Mouse (Mus musculus) MEL (cell line): ENCODE measurements around the gene Slc29a4. TPM values are rescaled to one million over a fixed set of nuclear protein-coding genes. Genes with fewer than 3 reads are reported as not detected.

Experiments
- DNase-seq: peaks from one replicate; pipeline ENCODE4 v3.0.0; 2011; ENCODE audit warnings: low read depth, low spot score
- H3K27ac ChIP-seq: 2 replicates; pipeline ENCODE4 v1.5.1; 2012; ENCODE audit warnings: low read depth, mild to moderate bottlenecking, control low read depth, low read length, moderate library complexity; ENCODE audit not compliant: control insufficient read depth
- H3K27me3 ChIP-seq, 2 experiments: fragments of 150-350 bp in 1 of 2; sonication (generic) in 1 of 2; 2 replicates each; pipeline ENCODE4 v1.6.1; 2012; ENCODE audit warnings: low read length in 2 of 2, mild to moderate bottlenecking in 2 of 2, improper control_type of control experiment in 1 of 2, moderate library complexity in 1 of 2; ENCODE audit not compliant: insufficient read depth in 2 of 2, control insufficient read depth in 1 of 2
- H3K36me3 ChIP-seq, 2 experiments: 2 replicates each; pipeline ENCODE4 v1.6.1; 2012 to 2014; ENCODE audit warnings: low read length in 2 of 2, improper control_type of control experiment in 1 of 2, inconsistent platforms in 1 of 2, mild to moderate bottlenecking in 1 of 2; ENCODE audit not compliant: insufficient read depth in 2 of 2, control insufficient read depth in 1 of 2
- H3K4me1 ChIP-seq, 2 experiments: fragments of 150-350 bp in 1 of 2; sonication (generic) in 1 of 2; 2 replicates each; pipeline ENCODE4 v1.6.1; 2012; ENCODE audit warnings: low read length in 2 of 2, improper control_type of control experiment in 1 of 2, mild to moderate bottlenecking in 1 of 2; ENCODE audit not compliant: insufficient read depth in 2 of 2, control insufficient read depth in 1 of 2
- H3K4me3 ChIP-seq, 2 experiments: fragments of 150-350 bp in 1 of 2; sonication (generic) in 1 of 2; 2 replicates each; pipeline ENCODE4 v1.5.1; 2012; ENCODE audit warnings: low read depth in 2 of 2, low read length in 2 of 2, mild to moderate bottlenecking in 2 of 2, moderate library complexity in 2 of 2, control low read depth in 1 of 2, improper control_type of control experiment in 1 of 2; ENCODE audit not compliant: control insufficient read depth in 1 of 2, insufficient read depth in 1 of 2
- H3K79me2 ChIP-seq: 2 replicates; pipeline ENCODE4 v1.6.1; 2012; ENCODE audit warnings: mild to moderate bottlenecking, low read length, moderate library complexity; ENCODE audit not compliant: control insufficient read depth, poor library complexity, insufficient read depth
- H3K9ac ChIP-seq: 2 replicates; pipeline ENCODE4 v1.6.1; 2012; ENCODE audit warnings: low read depth, mild to moderate bottlenecking, control low read depth, low read length, moderate library complexity; ENCODE audit not compliant: control insufficient read depth, poor library complexity, severe bottlenecking
- H3K9me3 ChIP-seq: fragments of 150-350 bp; sonication (generic); replicated peaks from 2 replicates; pipeline ENCODE4 v1.6.1; 2012; ENCODE audit warnings: mild to moderate bottlenecking, low read length, improper control_type of control experiment, moderate library complexity; ENCODE audit not compliant: insufficient read depth
- BHLHE40 ChIP-seq: IDR thresholded peaks from 2 replicates; pipeline ENCODE4 v1.6.1; 2012; ENCODE audit warnings: low read depth, mild to moderate bottlenecking, inconsistent platforms, low read length, improper control_type of control experiment, borderline replicate concordance
- CHD1 ChIP-seq: IDR thresholded peaks from 2 replicates; pipeline ENCODE4 v1.6.1; 2012; ENCODE audit warnings: low read depth, mild to moderate bottlenecking, inconsistent platforms, low read length, improper control_type of control experiment
- CHD2 ChIP-seq: IDR thresholded peaks from 2 replicates; pipeline ENCODE4 v1.6.1; 2011; ENCODE audit warnings: low read length, improper control_type of control experiment
- CTCF ChIP-seq, 3 experiments: IDR thresholded peaks in 2 of 3; conservative IDR thresholded peaks in 1 of 3; 2 replicates each; pipeline ENCODE4 v1.5.1; 2011 to 2012; ENCODE audit warnings: low read length in 3 of 3, low read depth in 2 of 3, mild to moderate bottlenecking in 2 of 3, improper control_type of control experiment in 1 of 3, inconsistent platforms in 1 of 3, mixed read lengths in 1 of 3, moderate library complexity in 1 of 3; ENCODE audit not compliant: control insufficient read depth in 1 of 3, insufficient read depth in 1 of 3, poor library complexity in 1 of 3, severe bottlenecking in 1 of 3
- ELF1 ChIP-seq: IDR thresholded peaks from 2 replicates; pipeline ENCODE4 v1.6.1; 2014; ENCODE audit warnings: low read depth, mild to moderate bottlenecking, inconsistent platforms, low read length, improper control_type of control experiment, moderate library complexity
- EP300 ChIP-seq, 2 experiments: IDR thresholded peaks; 2 replicates each; pipeline ENCODE4 v1.6.1; 2011; ENCODE audit warnings: improper control_type of control experiment in 2 of 2, low read length in 2 of 2, low read depth in 1 of 2, mild to moderate bottlenecking in 1 of 2
- GATA1 ChIP-seq: IDR thresholded peaks from 2 replicates; pipeline ENCODE4 v1.6.1; 2011; ENCODE audit warnings: low read depth, low read length, improper control_type of control experiment
- MAX ChIP-seq: IDR thresholded peaks from 2 replicates; pipeline ENCODE4 v1.6.1; 2011; ENCODE audit warnings: low read length, improper control_type of control experiment
- MAZ ChIP-seq: IDR thresholded peaks from 2 replicates; pipeline ENCODE4 v1.6.1; 2012; ENCODE audit warnings: low read depth, mild to moderate bottlenecking, inconsistent platforms, low read length, improper control_type of control experiment
- MXI1 ChIP-seq: IDR thresholded peaks from 2 replicates; pipeline ENCODE4 v1.6.1; 2011; ENCODE audit warnings: mild to moderate bottlenecking, low read depth, low read length, improper control_type of control experiment
- MYC ChIP-seq: IDR thresholded peaks from 2 replicates; pipeline ENCODE4 v1.6.1; 2011; ENCODE audit warnings: low read depth, mild to moderate bottlenecking, low read length, improper control_type of control experiment, moderate library complexity
- POLR2A ChIP-seq, 2 experiments: IDR thresholded peaks; 2 replicates each; pipeline ENCODE4 v1.6.1; 2011 to 2012; ENCODE audit warnings: low read length in 2 of 2, mild to moderate bottlenecking in 2 of 2, control low read depth in 1 of 2, improper control_type of control experiment in 1 of 2, low read depth in 1 of 2, moderate library complexity in 1 of 2; ENCODE audit not compliant: control insufficient read depth in 1 of 2, insufficient read depth in 1 of 2, poor library complexity in 1 of 2
- POLR2AphosphoS2 ChIP-seq: IDR thresholded peaks from 2 replicates; pipeline ENCODE4 v1.6.1; 2011; ENCODE audit warnings: low read length, improper control_type of control experiment
- RAD21 ChIP-seq: IDR thresholded peaks from 2 replicates; pipeline ENCODE4 v1.6.1; 2011; ENCODE audit warnings: mild to moderate bottlenecking, low read depth, low read length, improper control_type of control experiment
- SMC3 ChIP-seq: IDR thresholded peaks from 2 replicates; pipeline ENCODE4 v1.6.1; 2011; ENCODE audit warnings: low read depth, low read length, improper control_type of control experiment
- TAL1 ChIP-seq: IDR thresholded peaks from 2 replicates; pipeline ENCODE4 v1.6.1; 2012; ENCODE audit warnings: mild to moderate bottlenecking, inconsistent platforms, low read length, moderate library complexity, mixed read lengths
- TCF12 ChIP-seq: IDR thresholded peaks from 2 replicates; pipeline ENCODE4 v1.6.1; 2014; ENCODE audit warnings: low read depth, mild to moderate bottlenecking, inconsistent platforms, low read length, improper control_type of control experiment, moderate library complexity
- ZKSCAN1 ChIP-seq: IDR thresholded peaks from 2 replicates; pipeline ENCODE4 v1.6.1; 2012; ENCODE audit warnings: low read depth, mild to moderate bottlenecking, inconsistent platforms, low read length, improper control_type of control experiment, moderate library complexity
- ZMIZ1 ChIP-seq: IDR thresholded peaks from 2 replicates; pipeline ENCODE4 v1.6.1; 2012; ENCODE audit warnings: low read depth, mild to moderate bottlenecking, inconsistent platforms, low read length, improper control_type of control experiment, moderate library complexity
- ZNF384 ChIP-seq: IDR thresholded peaks from 2 replicates; pipeline ENCODE4 v1.6.1; 2012; ENCODE audit warnings: low read depth, mild to moderate bottlenecking, inconsistent platforms, low read length, improper control_type of control experiment
- polyA plus RNA-seq, 2 experiments: library from polyadenylated mRNA; stranded (reverse) in 1 of 2; unstranded in 1 of 2; fragments of >175 nt in 1 of 2; fragments of >200 nt in 1 of 2; gene quantifications; 2 replicates each; pipeline versions ENCODE4 v1.2.1 to v1.2.4; 2012; ENCODE audit warnings: low replicate concordance in 2 of 2, low read depth in 1 of 2; ENCODE audit not compliant: insufficient read length in 2 of 2, insufficient read depth in 1 of 2, missing spikeins in 1 of 2
- total RNA-seq: library from RNA; depleted of rRNA; stranded (reverse); fragments of 300-350 nt; gene quantifications from 2 replicates; pipeline ENCODE4 v1.2.3, GENCODE M21; 2012

The Slc29a4 gene
- total and polyA plus RNA-seq, 3 experiments, result not detected

DNA sequence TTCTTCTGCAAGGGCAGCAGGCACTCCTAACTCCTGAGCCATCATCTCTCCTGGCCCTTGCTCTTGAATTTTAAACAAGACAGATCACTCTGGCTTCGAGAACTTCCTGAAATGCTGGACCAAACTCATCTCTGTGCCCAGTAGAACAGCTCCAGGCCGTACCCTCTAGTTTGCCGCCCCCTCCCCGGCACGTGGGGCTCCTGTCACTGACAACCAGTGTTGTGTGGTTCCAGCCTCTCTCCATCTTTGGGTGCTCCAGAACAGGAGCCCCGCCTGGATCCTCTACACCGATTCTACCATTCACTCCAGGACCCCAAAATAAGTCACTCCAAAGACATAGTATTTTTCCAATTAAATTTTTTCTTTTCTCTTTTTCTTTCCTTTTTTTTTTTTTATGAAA lies 32.0 kb downstream of the Slc29a4 start:
- H3K27me3 ChIP-seq, result no peaks in the 10 kb centered on the region
- no peak overlapping the region for H3K4me3 ChIP-seq
- H3K27ac ChIP-seq, result no peak overlapping the region
- H3K79me2 ChIP-seq, result no peaks in the 10 kb centered on the region
- no peaks in the 10 kb centered on the region for H3K4me1 ChIP-seq
- DNase-seq, result no peak
- no peaks in the 10 kb centered on the region for H3K9me3 ChIP-seq
- no peak overlapping the region for H3K9ac ChIP-seq
- TF ChIP-seq MXI1, result no peak
- no peak for TF ChIP-seq CHD2
- TF ChIP-seq ELF1, result no peak
- no peak for TF ChIP-seq RAD21
- no peak for TF ChIP-seq TAL1
- no peaks in the 10 kb centered on the region for H3K36me3 ChIP-seq

GRCm38 (mm10) chr5:142726748-142727147 lies 34.4 kb downstream of the Slc29a4 start:
- DNase-seq, result no peak
- H3K4me3 ChIP-seq, result no peak overlapping the region
- H3K27ac ChIP-seq, result no peak overlapping the region
- no peaks in the 10 kb centered on the region for H3K9me3 ChIP-seq
- H3K4me1 ChIP-seq, result no peaks in the 10 kb centered on the region
- H3K9ac ChIP-seq, result no peak overlapping the region
- no peaks in the 10 kb centered on the region for H3K27me3 ChIP-seq
- no peaks in the 10 kb centered on the region for H3K36me3 ChIP-seq
- no peaks in the 10 kb centered on the region for H3K79me2 ChIP-seq
- TF ChIP-seq GATA1, result no peak
- TF ChIP-seq MAX, result no peak
- TF ChIP-seq POLR2A (IDR thresholded peaks at IDR 0.05; ENCODE audit: control insufficient read depth in 1 of 2, insufficient read depth in 1 of 2, low read depth in 1 of 2, low read length in 2 of 2, poor library complexity in 1 of 2), result no peak
- TF ChIP-seq RAD21, result no peak
- TF ChIP-seq MAZ, result no peak
- TF ChIP-seq ZKSCAN1, result no peak

DNA sequence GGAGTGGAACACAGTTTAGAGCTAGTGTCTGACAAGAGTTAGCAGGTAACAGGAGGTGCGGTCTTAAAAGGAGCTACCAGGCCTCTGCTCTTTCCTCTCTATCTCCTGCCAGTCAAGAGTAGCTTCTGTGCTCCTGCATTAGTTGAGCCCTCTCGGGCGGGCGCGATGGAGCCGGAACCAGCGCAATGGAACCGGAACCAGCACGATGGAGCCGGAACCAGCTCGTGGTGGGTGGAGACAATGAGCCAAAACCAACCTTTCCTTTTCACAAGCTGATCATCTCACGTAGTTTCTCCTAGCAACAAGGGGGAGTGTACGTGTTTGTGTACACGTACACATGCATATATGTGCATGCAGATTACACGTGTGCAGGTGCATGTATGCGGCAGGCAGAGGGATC lies 36.0 kb downstream of the Slc29a4 start:
- H3K27ac ChIP-seq, result no peak overlapping the region
- H3K4me3 ChIP-seq, result no peak overlapping the region
- H3K9ac ChIP-seq, result no peak overlapping the region
- H3K27me3 ChIP-seq, result no peaks in the 10 kb centered on the region
- no peaks in the 10 kb centered on the region for H3K9me3 ChIP-seq
- H3K79me2 ChIP-seq, result no peaks in the 10 kb centered on the region
- DNase-seq, result no peak
- no peaks in the 10 kb centered on the region for H3K4me1 ChIP-seq
- TF ChIP-seq CHD1, result no peak
- no peak for TF ChIP-seq ZMIZ1
- no peak for TF ChIP-seq MAZ
- no peak for TF ChIP-seq SMC3
- no peak for TF ChIP-seq ZNF384
- no peak for TF ChIP-seq ZKSCAN1
- no peak for TF ChIP-seq GATA1
- no peak for TF ChIP-seq BHLHE40
- TF ChIP-seq POLR2AphosphoS2, result no peak
- no peak for TF ChIP-seq CTCF (IDR thresholded peaks at IDR 0.05 in 2 of 3, conservative IDR thresholded peaks at IDR 0.05 in 1 of 3; ENCODE audit: control insufficient read depth in 1 of 3, insufficient read depth in 1 of 3, low read depth in 2 of 3, low read length in 3 of 3, poor library complexity in 1 of 3, severe bottlenecking in 1 of 3)
- TF ChIP-seq TCF12, result no peak
- no peak for TF ChIP-seq MYC
- TF ChIP-seq EP300 (IDR thresholded peaks at IDR 0.05; ENCODE audit: low read depth in 1 of 2, low read length in 2 of 2), result no peak
- H3K36me3 ChIP-seq, result no peaks in the 10 kb centered on the region
